ENCODE assay signal across 13 mouse cellular contexts in the genomic region with DNA sequence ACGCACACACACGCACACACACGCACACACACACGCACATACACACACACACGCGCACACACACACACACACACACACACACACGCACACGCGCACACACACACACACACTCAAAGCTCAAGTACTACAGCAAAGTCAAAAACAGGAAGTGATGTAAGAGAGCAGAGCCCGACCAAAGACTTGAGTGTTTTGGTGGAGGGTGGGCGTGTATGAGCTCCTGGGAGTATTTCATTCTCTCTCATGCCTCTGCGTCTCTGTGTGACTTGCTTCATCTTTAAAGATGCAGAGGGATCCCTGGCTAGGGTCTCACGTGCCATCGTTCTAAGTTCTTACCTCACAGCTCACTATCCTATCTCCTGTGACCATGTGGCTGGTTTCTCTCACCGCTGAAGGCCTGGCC. TPM values are rescaled to one million over a fixed set of nuclear protein-coding genes. Genes with fewer than 3 reads are reported as not detected.
DNase-seq lines count a peak whose midpoint lies in the region; ATAC-seq lines count a peak whose summit lies in the region.
"Had no signal": no experiment of that assay in that cellular context is flagged by ENCODE, and none has a peak within 500 bp of the region (broad histone marks: within the 10 kb centered on the region; RNA-seq: fewer than 3 reads in every experiment).

No protein-coding gene starts in this region.

- DNase-seq in lung, postnatal 25 days (ENCODE audit: low spot score), result peak; percentile 38
- DNase-seq in lung, postnatal 10 days, result no peak
- DNase-seq in R1 (ENCODE audit: low read depth, low spot score), result peak; percentile 63
- peak; percentile 73 for DNase-seq in thymus, postnatal 14 days
- DNase-seq in gastrocnemius, postnatal 14 days, result no peak
- DNase-seq in adrenal gland, postnatal 14 days, result no peak
- DNase-seq: kidney, adult 11 months; layer of hippocampus, adult 9-11 months; left cerebral cortex, postnatal 4 days; lung, adult 18-20 months had no signal

- H3K9me3 ChIP-seq in megakaryocyte, embryonic 14.5 days, result no peaks in the 10 kb centered on the region
- no peaks in the 10 kb centered on the region; the same call in 1 of the 2 replicates for H3K9me3 ChIP-seq in hindbrain, embryonic 12.5 days (replicated peaks)
- H3K9me3 ChIP-seq: heart, embryonic 15.5 days had no signal

- 92% methylated on average over 13 of the region's 15 CpGs for WGBS in hindbrain, embryonic 12.5 days

- no peak for ATAC-seq in hindbrain, embryonic 12.5 days (ENCODE audit: low FRiP score)

- peaks cover 53% of the 10 kb centered on the region for H3K4me1 ChIP-seq in megakaryocyte, embryonic 14.5 days
- H3K4me1 ChIP-seq in hindbrain, embryonic 12.5 days, result peaks cover 5% of the 10 kb centered on the region; the same call in 1 of the 2 replicates

- intact Hi-C loops in gastrocnemius, postnatal 14 days (cut with DNase I; ENCODE audit: low total_unique reads), result no loop called here

- H3K4me3 ChIP-seq in megakaryocyte, embryonic 14.5 days (replicated peaks), result peak overlapping the region; percentile 64
- no peak overlapping the region for H3K4me3 ChIP-seq in hindbrain, embryonic 12.5 days
- H3K4me3 ChIP-seq: heart, embryonic 15.5 days had no signal

- H3K9ac ChIP-seq in hindbrain, embryonic 12.5 days, result no peak overlapping the region
- H3K9ac ChIP-seq: heart, embryonic 15.5 days had no signal

- no peak overlapping the region for H3K4me2 ChIP-seq in hindbrain, embryonic 12.5 days (replicated peaks)
- H3K4me2 ChIP-seq: heart, embryonic 15.5 days had no signal

- H3K36me3 ChIP-seq in megakaryocyte, embryonic 14.5 days (replicated peaks; ENCODE audit: low read length), result no peaks in the 10 kb centered on the region
- no peaks in the 10 kb centered on the region for H3K36me3 ChIP-seq in hindbrain, embryonic 12.5 days
- H3K36me3 ChIP-seq: heart, embryonic 15.5 days had no signal

- no peaks in the 10 kb centered on the region for H3K27me3 ChIP-seq in megakaryocyte, embryonic 14.5 days (replicated peaks)
- H3K27me3 ChIP-seq in hindbrain, embryonic 12.5 days, result no peaks in the 10 kb centered on the region
- H3K27me3 ChIP-seq: heart, embryonic 15.5 days had no signal

- no peak overlapping the region for H3K27ac ChIP-seq in hindbrain, embryonic 12.5 days

RNA-seq across cellular contexts. Expression of a gene that starts 36.3 kb away (rescaled TPM):
- polyA plus RNA-seq in megakaryocyte, embryonic 14.5 days (2012; ENCODE audit: insufficient read depth, low replicate concordance), result 0.86 and 2.2 TPM in 2 replicates
- polyA plus RNA-seq in hindbrain, embryonic 12.5 days (2016; fragmentation: Nextera tagmentation; extraction: Ambion mirVana), result 40.4 and 53.4 TPM in 2 replicates
- 100 to 1,000 TPM; 112 to 121 TPM for total RNA-seq in gastrocnemius, postnatal 14 days (2021)
- 300 and 308 TPM in 2 replicates for total RNA-seq in adrenal gland, postnatal 14 days (2021)

Comparison
In these comparisons a context has a peak if more than half of its experiments do, and no peak if none do; other contexts are left out.
1. DNase-seq: peak in lung, postnatal 25 days (single experiment), R1 (single experiment) and thymus, postnatal 14 days (single experiment); none in lung, postnatal 10 days (single experiment), gastrocnemius, postnatal 14 days (single experiment) and adrenal gland, postnatal 14 days (single experiment).